11 mouse cellular contexts compared by ENCODE assay signal in genomic region chr2:71090660-71091445, GRCm38 (mm10). TPM values are rescaled to one million over a fixed set of nuclear protein-coding genes. Genes with fewer than 3 reads are reported as not detected.
DNase-seq lines count a peak whose midpoint lies in the region; ATAC-seq and TF ChIP-seq lines count a peak whose summit lies in the region.
"Had no signal": no experiment of that assay in that cellular context is flagged by ENCODE, and none has a peak within 500 bp of the region (broad histone marks: within the 10 kb centered on the region; RNA-seq: fewer than 3 reads in every experiment).

No protein-coding gene starts in this region.

- peak; percentile 71 for TF ChIP-seq CTCF in layer of hippocampus, adult 2 months (conservative IDR thresholded peaks at IDR 0.05)

- ATAC-seq in erythroblast, adult 5-6 weeks (replicated peaks; ENCODE audit: low FRiP score, poor library complexity, severe bottlenecking) = peak; percentile 97

- H3K4me3 ChIP-seq in layer of hippocampus, adult 2 months = no peak overlapping the region
- H3K4me3 ChIP-seq: lung, embryonic 15.5 days had no signal

- no peak overlapping the region for H3K27ac ChIP-seq in layer of hippocampus, adult 2 months
- H3K27ac ChIP-seq: lung, embryonic 15.5 days had no signal

- no peak for DNase-seq in layer of hippocampus, adult 2 months (ENCODE audit: low spot score in 2 of 2)
- no peak for DNase-seq in layer of hippocampus, adult 9-11 months
- peak; percentile 8 for DNase-seq in T-cell, adult 2 months (ENCODE audit: low spot score)
- DNase-seq in retina, postnatal 1 day = peak; percentile 18
- no peak for DNase-seq in gastrocnemius, postnatal 25 days
- no peak for DNase-seq in natural killer cell, adult 2 months (ENCODE audit: low spot score in 2 of 2)
- DNase-seq: cerebellum, postnatal 36 days; gastrocnemius, postnatal 10 days; kidney, postnatal 25 days had no signal

RNA-seq across cellular contexts. Expression of gene Cybrd1, which starts 26.9 kb away (rescaled TPM):
- 1 to 10 TPM; 2.7 to 3.2 TPM for total RNA-seq in layer of hippocampus, adult 2 months (2021)
- not detected in 2 replicates for total RNA-seq in erythroblast, adult 5-6 weeks (2015; ENCODE audit: low replicate concordance)
- not detected in 2 replicates for total RNA-seq in erythroblast, adult 5-6 weeks (2017; ENCODE audit: low replicate concordance)
- under 1 TPM; 0.35 to 0.49 TPM for total RNA-seq in gastrocnemius, postnatal 25 days (2021)

RNA-seq across cellular contexts. Expression of gene Mettl8, which starts 35.5 kb away (rescaled TPM):
- 10 to 100 TPM; 15.7 to 16.6 TPM for total RNA-seq in layer of hippocampus, adult 2 months (2021)
- 7.9 and 11.1 TPM in 2 replicates for total RNA-seq in erythroblast, adult 5-6 weeks (2015; ENCODE audit: low replicate concordance)
- 5.6 and 13.0 TPM in 2 replicates for total RNA-seq in erythroblast, adult 5-6 weeks (2017; ENCODE audit: low replicate concordance)
- 1 to 10 TPM; 5.8 to 6.1 TPM for total RNA-seq in gastrocnemius, postnatal 25 days (2021)

RNA-seq across cellular contexts. Expression of gene Dcaf17, which starts 35.7 kb away (rescaled TPM):
- total RNA-seq in layer of hippocampus, adult 2 months (2021) = 10 to 100 TPM; 13.3 TPM
- total RNA-seq in erythroblast, adult 5-6 weeks (2015; ENCODE audit: low replicate concordance) = 0.77 and 3.6 TPM in 2 replicates
- total RNA-seq in erythroblast, adult 5-6 weeks (2017; ENCODE audit: low replicate concordance) = 1.1 and 2.1 TPM in 2 replicates
- total RNA-seq in gastrocnemius, postnatal 25 days (2021) = 1 to 10 TPM; 4.5 to 5.3 TPM

Comparison
In these comparisons a context has a peak if more than half of its experiments do, and no peak if none do; other contexts are left out.
1. DNase-seq: peak in T-cell, adult 2 months (single experiment) and retina, postnatal 1 day (single experiment); none in layer of hippocampus, adult 2 months (0 of 2), layer of hippocampus, adult 9-11 months (single experiment), gastrocnemius, postnatal 25 days (single experiment) and natural killer cell, adult 2 months (0 of 2).